8 mouse cellular contexts compared by ENCODE assay signal in the genomic region with DNA sequence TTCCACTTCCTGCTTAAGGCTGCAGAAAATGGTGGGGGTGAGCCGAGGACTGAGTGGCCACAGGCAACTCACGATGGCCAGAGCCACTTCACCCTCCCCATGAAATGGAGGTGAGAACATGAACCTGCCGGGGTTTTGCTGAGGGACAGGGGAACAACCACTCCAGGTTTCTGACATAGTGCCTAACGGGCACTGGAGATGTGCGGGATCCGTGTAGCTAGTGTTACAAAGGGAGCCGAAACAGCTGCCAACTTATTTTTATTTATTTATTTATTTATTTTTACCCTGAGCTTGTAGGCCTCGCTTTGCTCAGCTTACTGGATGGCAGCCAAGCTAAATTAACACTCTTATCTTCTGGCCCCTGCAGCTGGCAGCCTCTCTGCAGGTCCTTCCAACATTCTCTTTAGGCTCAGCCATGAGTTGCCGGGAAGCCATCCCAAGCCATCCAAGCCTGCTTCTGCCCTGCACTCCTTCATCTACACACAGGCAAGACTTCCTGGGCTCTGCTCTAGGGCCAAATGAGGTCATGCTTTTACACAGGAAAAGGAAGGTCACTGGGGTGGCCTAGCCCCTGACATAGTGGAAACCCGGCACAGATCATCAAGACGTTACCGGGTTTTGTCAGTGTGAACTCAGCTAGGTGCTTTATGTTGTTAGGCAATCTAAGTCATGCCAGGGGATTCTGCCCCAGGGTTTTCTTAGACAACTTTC. TPM values are rescaled to one million over a fixed set of nuclear protein-coding genes. Genes with fewer than 3 reads are reported as not detected.
DNase-seq lines count a peak whose midpoint lies in the region; ATAC-seq and TF ChIP-seq lines count a peak whose summit lies in the region.

No protein-coding gene starts in this region.

- no peak overlapping the region for H3K4me3 ChIP-seq in forebrain, embryonic 12.5 days (replicated peaks)
- no peak overlapping the region for H3K4me3 ChIP-seq in forebrain, embryonic 10.5 days
- peak overlapping the region in 1 of 2 experiments; percentile 6; a peak in 1 of 4 replicates for H3K4me3 ChIP-seq in heart, embryonic 14.5 days (ENCODE audit: control insufficient read depth in 1 of 2, insufficient read depth in 1 of 2, low read depth in 1 of 2, low read length in 2 of 2)
- no peak overlapping the region for H3K4me3 ChIP-seq in limb, embryonic 14.5 days (replicated peaks; ENCODE audit: low read length)

- WGBS in forebrain, embryonic 12.5 days: 75% methylated on average over 12 of the region's 12 CpGs
- 83% methylated on average over 12 of the region's 12 CpGs for WGBS in forebrain, embryonic 10.5 days
- WGBS in heart, embryonic 14.5 days: 3% methylated on average over 12 of the region's 12 CpGs
- 53% methylated on average over 12 of the region's 12 CpGs for WGBS in limb, embryonic 14.5 days

- H3K4me1 ChIP-seq in forebrain, embryonic 12.5 days: peaks cover 8% of the 10 kb centered on the region; the same call in 1 of the 2 replicates
- H3K4me1 ChIP-seq in forebrain, embryonic 10.5 days: 0 out of 2 replicates have a peak, but pooled peaks cover 4% of the 10 kb centered on the region
- peaks cover 31 to 35% of the 10 kb centered on the region in 2 experiments for H3K4me1 ChIP-seq in heart, embryonic 14.5 days (ENCODE audit: control insufficient read depth in 2 of 2, insufficient read depth in 2 of 2, low read length in 2 of 2)
- peaks cover 17% of the 10 kb centered on the region; the same call in 1 of the 2 replicates for H3K4me1 ChIP-seq in limb, embryonic 14.5 days (ENCODE audit: control insufficient read depth, insufficient read depth, low read length)

- no peaks in the 10 kb centered on the region for H3K9me3 ChIP-seq in forebrain, embryonic 12.5 days
- H3K9me3 ChIP-seq in forebrain, embryonic 10.5 days: no peaks in the 10 kb centered on the region
- no peaks in the 10 kb centered on the region for H3K9me3 ChIP-seq in heart, embryonic 14.5 days (ENCODE audit: control insufficient read depth, low read length)
- H3K9me3 ChIP-seq in limb, embryonic 14.5 days (ENCODE audit: control insufficient read depth, low read length): no peaks in the 10 kb centered on the region

- TF ChIP-seq POLR2A in limb, embryonic 14.5 days (IDR thresholded peaks at IDR 0.05; ENCODE audit: borderline replicate concordance, extremely low read depth, insufficient read depth, insufficient read length): no peak

- DNase-seq in forebrain, embryonic 10.5 days (ENCODE audit: extremely low spot score, low spot score): no peak
- peak; percentile 51 for DNase-seq in testis, postnatal 14 days (ENCODE audit: low spot score)
- no peak for DNase-seq in testis, postnatal 10 days (ENCODE audit: low spot score)
- DNase-seq in limb, embryonic 14.5 days (ENCODE audit: low spot score): peak; percentile 70
- peak; percentile 24 for DNase-seq in retina, postnatal 7 days (ENCODE audit: low read depth, low spot score)
- no peak for DNase-seq in embryo, embryonic 11 days

- H3K9ac ChIP-seq in forebrain, embryonic 12.5 days: no peak overlapping the region
- H3K9ac ChIP-seq in heart, embryonic 14.5 days (ENCODE audit: low read length): peak overlapping the region; percentile 14; the same call in 1 of the 2 replicates
- H3K9ac ChIP-seq in limb, embryonic 14.5 days (ENCODE audit: low read depth, low read length, severe bottlenecking): no peak overlapping the region

- peak; percentile 6; the same call in 1 of the 2 replicates for ATAC-seq in forebrain, embryonic 12.5 days (ENCODE audit: low FRiP score)
- ATAC-seq in heart, embryonic 14.5 days (ENCODE audit: insufficient number of reproducible peaks, insufficient read depth, low FRiP score, low read depth): peak; percentile 90
- peak; percentile 34; the same call in 1 of the 2 replicates for ATAC-seq in limb, embryonic 14.5 days (ENCODE audit: low FRiP score, low read depth)

- no peaks in the 10 kb centered on the region for H3K36me3 ChIP-seq in forebrain, embryonic 12.5 days (replicated peaks)
- H3K36me3 ChIP-seq in forebrain, embryonic 10.5 days (replicated peaks): no peaks in the 10 kb centered on the region
- H3K36me3 ChIP-seq in heart, embryonic 14.5 days (ENCODE audit: control insufficient read depth, insufficient read depth, low read length): no peaks in the 10 kb centered on the region
- H3K36me3 ChIP-seq in limb, embryonic 14.5 days (ENCODE audit: control insufficient read depth, insufficient read depth, low read length): no peaks in the 10 kb centered on the region

- H3K27ac ChIP-seq in forebrain, embryonic 12.5 days: peak overlapping the region; percentile 69
- no peak overlapping the region for H3K27ac ChIP-seq in forebrain, embryonic 10.5 days
- H3K27ac ChIP-seq in heart, embryonic 14.5 days (replicated peaks in 1 of 2; ENCODE audit: control insufficient read depth in 1 of 2, insufficient read depth in 1 of 2, low read depth in 2 of 2, low read length in 2 of 2): peak overlapping the region; percentile 90 to 95
- no peak overlapping the region for H3K27ac ChIP-seq in limb, embryonic 14.5 days (replicated peaks; ENCODE audit: low read depth, low read length)

- no peaks in the 10 kb centered on the region for H3K27me3 ChIP-seq in forebrain, embryonic 12.5 days
- no peaks in the 10 kb centered on the region for H3K27me3 ChIP-seq in forebrain, embryonic 10.5 days (ENCODE audit: poor library complexity, severe bottlenecking)
- H3K27me3 ChIP-seq in heart, embryonic 14.5 days (ENCODE audit: control insufficient read depth, insufficient read depth, low read length): no peaks in the 10 kb centered on the region
- no peaks in the 10 kb centered on the region for H3K27me3 ChIP-seq in limb, embryonic 14.5 days (ENCODE audit: control insufficient read depth, insufficient read depth, low read length)

- no peak overlapping the region for H3K4me2 ChIP-seq in forebrain, embryonic 12.5 days
- H3K4me2 ChIP-seq in heart, embryonic 14.5 days (ENCODE audit: low read length): peak overlapping the region; percentile 50
- H3K4me2 ChIP-seq in limb, embryonic 14.5 days (replicated peaks; ENCODE audit: low read depth, low read length, severe bottlenecking): no peak overlapping the region

RNA-seq across cellular contexts. Expression of a gene that starts 49.0 kb away (rescaled TPM):
- 30.6 and 32.1 TPM in 2 replicates for polyA plus RNA-seq in forebrain, embryonic 12.5 days (2016; fragmentation: Nextera tagmentation; extraction: Ambion mirVana)
- 22.4 and 23.2 TPM in 2 replicates for polyA plus RNA-seq in forebrain, embryonic 10.5 days (2016; fragmentation: Nextera tagmentation; extraction: Ambion mirVana)
- polyA plus RNA-seq in heart, embryonic 14.5 days (2014; fragmentation: Nextera tagmentation; extraction: Ambion mirVana): 144 and 149 TPM in 2 replicates
- polyA plus RNA-seq in limb, embryonic 14.5 days (2012; rRNA removed): 41.5 and 48.8 TPM in 2 replicates
- 50.9 and 52.0 TPM in 2 replicates for polyA plus RNA-seq in limb, embryonic 14.5 days (2014; fragmentation: Nextera tagmentation; extraction: Ambion mirVana)

Comparison
In these comparisons a context has a peak if more than half of its experiments do, and no peak if none do; other contexts are left out.
1. H3K27ac ChIP-seq: peak in forebrain, embryonic 12.5 days (single experiment) and heart, embryonic 14.5 days (2 of 2); none in forebrain, embryonic 10.5 days (single experiment) and limb, embryonic 14.5 days (single experiment).
2. DNase-seq: peak in testis, postnatal 14 days (single experiment), limb, embryonic 14.5 days (single experiment) and retina, postnatal 7 days (single experiment); none in forebrain, embryonic 10.5 days (single experiment), testis, postnatal 10 days (single experiment) and embryo, embryonic 11 days (single experiment).
3. ATAC-seq: peak in every context shown above with its lines; median percentile 90 in heart, embryonic 14.5 days; 34 in limb, embryonic 14.5 days; 6 in forebrain, embryonic 12.5 days.